Mouse (Mus musculus) left cerebral cortex, adult 2 months (tissue): ENCODE measurements around the gene Gm5168. TPM values are rescaled to one million over a fixed set of nuclear protein-coding genes. Genes with fewer than 3 reads are reported as not detected.
"Not testable (repeated sequence)": the region's sequence is repeated elsewhere in the genome, so short reads cannot be mapped to it uniquely, and the experiment has no call there.

Source experiments
- DNase-seq, 2 experiments: peaks; one replicate each; pipeline ENCODE4 v3.0.0; 2021 to 2022; ENCODE audit warnings: low spot score in 2 of 2, mixed read lengths in 1 of 2; ENCODE audit errors: extremely low spot score in 1 of 2
- H3K27ac ChIP-seq: fragments of 200-600 bp; 2 replicates; pipeline ENCODE4 v1.8.1; 2022
- H3K4me3 ChIP-seq: fragments of 200-600 bp; 2 replicates; pipeline ENCODE4 v1.8.1; 2022
- intact Hi-C: fragments of 180-260 bp; cut with DNase I; formaldehyde crosslinking; loops from one replicate; pipeline ENCODE4 v1.15.1; 2025
- long read RNA-seq, 2 experiments: library from polyadenylated mRNA; stranded (forward); transcript quantifications; one replicate each; pipeline ENCODE4 v2.0.0; 2021; ENCODE audit warnings: borderline mapping rate in 2 of 2
- total RNA-seq, 2 experiments: library from RNA; stranded (reverse); gene quantifications; 2 replicates each; pipeline ENCODE4 v1.2.3; 2021

Gene Gm5168
- not detected for total RNA-seq
- long read RNA-seq, experiment 1: 0 reads
- long read RNA-seq, experiment 2: 0 reads

GRCm38 (mm10) chrX:26050941-26051340 is at the start of gene Gm5168:
Gene Gm5168 (minus strand): TSS chrX:26051041.
- intact Hi-C loops, DNase-seq, H3K27ac ChIP-seq, H3K4me3 ChIP-seq: not testable (repeated sequence)

Other genes with a start within 250 kb of the Gm5168 start
- gene Gm2012, start 180.3 kb upstream of the Gm5168 start, total RNA-seq: not detected